In genomic region chr11:20795466-20795865, GRCm38 (mm10) we compare ENCODE assay signal across 13 mouse cellular contexts.
"Had no signal": no experiment of that assay in that cellular context is flagged by ENCODE, and none has a peak within 500 bp of the region (broad histone marks: within the 10 kb centered on the region; RNA-seq: fewer than 3 reads in every experiment).

No protein-coding gene starts in this region.

- DNase-seq: retina, postnatal 1 day; right cerebral cortex, adult 18-20 months; right cerebral cortex, postnatal 14 days; right cerebral cortex, postnatal 25 days; right cerebral cortex, postnatal 4 days; spleen, adult 18-20 months; thymus, adult 18-20 months; thymus, postnatal 25 days; thymus, postnatal 36 days; thymus, postnatal 4 days had no signal

- H3K36me3 ChIP-seq: neural tube, embryonic 15.5 days; stomach, embryonic 15.5 days had no signal

- H3K9ac ChIP-seq: neural tube, embryonic 15.5 days; stomach, embryonic 15.5 days had no signal

- H3K9me3 ChIP-seq: stomach, embryonic 15.5 days had no signal

- H3K4me3 ChIP-seq: neural tube, embryonic 15.5 days; stomach, embryonic 15.5 days had no signal

- H3K27ac ChIP-seq: neural tube, embryonic 15.5 days; stomach, embryonic 15.5 days; stomach, postnatal 0 days had no signal

- H3K27me3 ChIP-seq: neural tube, embryonic 15.5 days; stomach, embryonic 15.5 days had no signal
